Mouse (Mus musculus) myocyte (in vitro differentiated cells): ENCODE data around the gene Cfap100. TPM values are rescaled to one million over a fixed set of nuclear protein-coding genes. Genes with fewer than 3 reads are reported as not detected.

Source experiments
- H3K27me3 ChIP-seq: one replicate; pipeline ENCODE4 v1.6.1; 2011; ENCODE audit not compliant: control insufficient read depth, insufficient read depth, insufficient read length
- H3K36me3 ChIP-seq: one replicate; pipeline ENCODE4 v1.6.1; 2011; ENCODE audit not compliant: control insufficient read depth, insufficient read depth
- H3K4me2 ChIP-seq: one replicate; pipeline ENCODE4 v1.6.1; 2011; ENCODE audit warnings: low read depth, control low read depth
- H3K4me3 ChIP-seq: one replicate; pipeline ENCODE4 v1.5.1; 2011; ENCODE audit warnings: mild to moderate bottlenecking, control low read depth, moderate library complexity
- H3K79me2 ChIP-seq: one replicate; pipeline ENCODE4 v1.6.1; 2011; ENCODE audit not compliant: control insufficient read depth, insufficient read depth
- H3ac ChIP-seq: one replicate; pipeline ENCODE4 v1.6.1; 2011; ENCODE audit not compliant: control insufficient read depth, insufficient read length
- CEBPB ChIP-seq: IDR thresholded peaks from 2 replicates; pipeline ENCODE4 v1.6.1; 2011; ENCODE audit warnings: mild to moderate bottlenecking, moderate library complexity; ENCODE audit not compliant: poor library complexity, insufficient read depth, severe bottlenecking
- E2F4 ChIP-seq: IDR thresholded peaks from one replicate; pipeline ENCODE4 v1.6.1; 2011; ENCODE audit warnings: mild to moderate bottlenecking, control low read depth, moderate library complexity; ENCODE audit not compliant: insufficient read depth
- MAX ChIP-seq: IDR thresholded peaks from one replicate; pipeline ENCODE4 v1.6.1; 2011; ENCODE audit warnings: low read depth, mild to moderate bottlenecking, control low read depth
- MYOD1 ChIP-seq, 3 experiments: IDR thresholded peaks; one replicate each; pipeline ENCODE4 v1.6.1; 2011; ENCODE audit warnings: control low read depth in 2 of 3, low read depth in 2 of 3, mild to moderate bottlenecking in 2 of 3, moderate library complexity in 1 of 3; ENCODE audit not compliant: insufficient read length in 2 of 3, control insufficient read depth in 1 of 3
- MYOG ChIP-seq, 3 experiments: IDR thresholded peaks; one replicate each; pipeline ENCODE4 v1.6.1; 2011; ENCODE audit warnings: control low read depth in 2 of 3, low read depth in 2 of 3, mild to moderate bottlenecking in 2 of 3; ENCODE audit not compliant: insufficient read length in 2 of 3, control insufficient read depth in 1 of 3, insufficient read depth in 1 of 3
- POLR2A ChIP-seq: IDR thresholded peaks from one replicate; pipeline ENCODE4 v1.6.1; 2011; ENCODE audit warnings: low read depth, mild to moderate bottlenecking, control low read depth, moderate library complexity; ENCODE audit not compliant: insufficient read length
- POLR2AphosphoS2 ChIP-seq: IDR thresholded peaks from one replicate; pipeline ENCODE4 v1.6.1; 2011; ENCODE audit warnings: low read depth, control low read depth; ENCODE audit not compliant: insufficient read length
- REST ChIP-seq: IDR thresholded peaks from one replicate; pipeline ENCODE4 v1.6.1; 2011; ENCODE audit warnings: mild to moderate bottlenecking, control low read depth, moderate library complexity; ENCODE audit not compliant: insufficient read depth, insufficient read length
- SRF ChIP-seq: IDR thresholded peaks from one replicate; pipeline ENCODE4 v1.6.1; 2011; ENCODE audit warnings: low read depth; ENCODE audit not compliant: control insufficient read depth, insufficient read length
- TCF12 ChIP-seq: IDR thresholded peaks from one replicate; pipeline ENCODE4 v1.6.1; 2011; ENCODE audit warnings: mild to moderate bottlenecking, control low read depth; ENCODE audit not compliant: poor library complexity, insufficient read depth, severe bottlenecking
- TCF3 ChIP-seq: IDR thresholded peaks from one replicate; pipeline ENCODE4 v1.6.1; 2011; ENCODE audit warnings: low read depth, control low read depth; ENCODE audit not compliant: insufficient read length
- USF1 ChIP-seq: IDR thresholded peaks from one replicate; pipeline ENCODE4 v1.6.1; 2011; ENCODE audit warnings: low read depth, mild to moderate bottlenecking, control low read depth, moderate library complexity
- polyA plus RNA-seq: library from polyadenylated mRNA; unstranded; fragments of >200 nt; fragmentation: generic; extraction: Trizol; gene quantifications from one replicate; pipeline ENCODE4 v1.2.1, GENCODE M21; 2012; ENCODE audit warnings: missing spikeins

Gene Cfap100
- polyA plus RNA-seq, 1 experiment: 0.02 TPM

GRCm38 (mm10) chr6:90360922-90361614 lies 67.5 kb downstream of the Cfap100 start:
- Histone ChIP-seq H3ac (no peak overlapping the region), H3K4me3 (no peak overlapping the region), H3K27me3 (no peaks in the 10 kb centered on the region), H3K36me3 (no peaks in the 10 kb centered on the region), H3K4me2 (no peak overlapping the region), H3K79me2 (no peaks in the 10 kb centered on the region)
- TF ChIP-seq POLR2AphosphoS2: no peak
- no peak for TF ChIP-seq USF1
- TF ChIP-seq SRF: no peak
- TF ChIP-seq MAX: no peak
- TF ChIP-seq REST: no peak
- no peak for TF ChIP-seq MYOD1 (IDR thresholded peaks at IDR 0.05; ENCODE audit: control insufficient read depth in 1 of 3, insufficient read length in 2 of 3, low read depth in 2 of 3)
- TF ChIP-seq POLR2A: no peak
- no peak for TF ChIP-seq MYOG (IDR thresholded peaks at IDR 0.05; ENCODE audit: control insufficient read depth in 1 of 3, insufficient read depth in 1 of 3, insufficient read length in 2 of 3, low read depth in 2 of 3)

- Histone ChIP-seq H3K27me3 (no peaks in the 10 kb centered on the region), H3K79me2 (no peaks in the 10 kb centered on the region), H3K36me3 (no peaks in the 10 kb centered on the region), H3ac (no peak overlapping the region), H3K4me3 (no peak overlapping the region), H3K4me2 (peak overlapping the region; percentile 59)
- TF ChIP-seq CEBPB (no peak), USF1 (no peak), E2F4 (no peak), SRF (no peak), POLR2A (no peak), MYOD1 (IDR thresholded peaks at IDR 0.05; ENCODE audit: control insufficient read depth in 1 of 3, insufficient read length in 2 of 3, low read depth in 2 of 3) (no peak), POLR2AphosphoS2 (no peak), MYOG (IDR thresholded peaks at IDR 0.05; ENCODE audit: control insufficient read depth in 1 of 3, insufficient read depth in 1 of 3, insufficient read length in 2 of 3, low read depth in 2 of 3) (no peak), REST (no peak), MAX (no peak), TCF12 (no peak), TCF3 (no peak)
These were observed 68.4 kb downstream of the Cfap100 start for GRCm38 (mm10) chr6:90360024-90360781.

GRCm38 (mm10) chr6:90359445-90359844 lies 69.2 kb downstream of the Cfap100 start:
- Histone ChIP-seq H3K27me3 (no peaks in the 10 kb centered on the region), H3ac (no peak overlapping the region), H3K36me3 (no peaks in the 10 kb centered on the region), H3K79me2 (no peaks in the 10 kb centered on the region), H3K4me3 (no peak overlapping the region), H3K4me2 (peak overlapping the region; percentile 59)
- TF ChIP-seq E2F4 (no peak), TCF3 (no peak), SRF (no peak), MYOD1 (IDR thresholded peaks at IDR 0.05; ENCODE audit: control insufficient read depth in 1 of 3, insufficient read length in 2 of 3, low read depth in 2 of 3) (no peak), REST (no peak), CEBPB (no peak), TCF12 (no peak), POLR2AphosphoS2 (no peak), POLR2A (no peak), MYOG (IDR thresholded peaks at IDR 0.05; ENCODE audit: control insufficient read depth in 1 of 3, insufficient read depth in 1 of 3, insufficient read length in 2 of 3, low read depth in 2 of 3) (no peak), USF1 (no peak), MAX (no peak)

GRCm38 (mm10) chr6:90358142-90358541 lies 70.5 kb downstream of the Cfap100 start:
- no peak overlapping the region for H3ac ChIP-seq

More at GRCm38 (mm10) chr6:90358142-90358541, 70.5 kb downstream of the Cfap100 start:
- no peaks in the 10 kb centered on the region for H3K36me3 ChIP-seq
- H3K4me2 ChIP-seq: no peak overlapping the region
- no peaks in the 10 kb centered on the region for H3K27me3 ChIP-seq
- TF ChIP-seq E2F4 (no peak), SRF (no peak), MYOG (IDR thresholded peaks at IDR 0.05; ENCODE audit: control insufficient read depth in 1 of 3, insufficient read depth in 1 of 3, insufficient read length in 2 of 3, low read depth in 2 of 3) (no peak), CEBPB (no peak), POLR2AphosphoS2 (no peak), USF1 (no peak), REST (no peak), MAX (no peak), POLR2A (no peak), TCF3 (no peak), MYOD1 (IDR thresholded peaks at IDR 0.05; ENCODE audit: control insufficient read depth in 1 of 3, insufficient read length in 2 of 3, low read depth in 2 of 3) (no peak), TCF12 (no peak)
- H3K79me2 ChIP-seq: no peaks in the 10 kb centered on the region
- no peak overlapping the region for H3K4me3 ChIP-seq

Other genes starting within 250 kb of the Cfap100 start
- gene V1ra8, start 226.0 kb downstream of the Cfap100 start, polyA plus RNA-seq: not detected
- gene Vmn1r53, start 204.4 kb downstream of the Cfap100 start, polyA plus RNA-seq: not detected
- gene Vmn1r54, start 182.5 kb downstream of the Cfap100 start, polyA plus RNA-seq: not detected
- gene BC048671, start 127.6 kb downstream of the Cfap100 start, polyA plus RNA-seq: not detected
- gene Chst13, start 103.6 kb downstream of the Cfap100 start, polyA plus RNA-seq: 3.9 TPM
- gene Uroc1, start 95.5 kb downstream of the Cfap100 start, polyA plus RNA-seq: not detected
- 7.6 TPM for gene Zxdc, start 59.3 kb downstream of the Cfap100 start, polyA plus RNA-seq
- 1.8 TPM for gene Klf15, start 33.8 kb upstream of the Cfap100 start, polyA plus RNA-seq
- gene Aldh1l1, start 57.6 kb upstream of the Cfap100 start, polyA plus RNA-seq: 1.1 TPM
- 2.5 TPM for gene Slc41a3, start 175.9 kb upstream of the Cfap100 start, polyA plus RNA-seq